Mouse (Mus musculus): ENCODE data around the gene Cfap69. TPM values are rescaled to one million over a fixed set of nuclear protein-coding genes. Genes with fewer than 3 reads are reported as not detected.

Gene Cfap69
- total RNA-seq (2014; rRNA removed; ENCODE audit: low replicate concordance), result 0.95 and 1.2 TPM in 2 replicates
- 0.84 and 1.0 TPM in 2 replicates for polyA plus RNA-seq (2015; fragmentation: Nextera tagmentation; extraction: Ambion mirVana)

- Histone ChIP-seq H3K27me3 (ENCODE audit: control insufficient read depth, insufficient read depth, low read length) (no peaks in the 10 kb centered on the region), H3K9me3 (replicated peaks; ENCODE audit: control insufficient read depth, low read length) (no peaks in the 10 kb centered on the region), H3K4me2 (ENCODE audit: low read depth, low read length) (peak within 1 kb of the TSS; percentile 97), H3K27ac (ENCODE audit: low read depth) (no peak within 1 kb of the TSS), H3K36me3 (replicated peaks; ENCODE audit: control insufficient read depth, insufficient read depth, low read length) (no peaks in the 10 kb centered on the region), H3K9ac (replicated peaks; ENCODE audit: low read depth, low read length) (peak within 1 kb of the TSS; percentile 46; the same call in 1 of the 2 replicates), H3K4me1 (ENCODE audit: control insufficient read depth, insufficient read depth) (no peaks in the 10 kb centered on the region), H3K4me3 (ENCODE audit: low read depth, low read length) (peak within 1 kb of the TSS; percentile 65)
- under 1% methylated on average over 48 of the region's 48 CpGs for WGBS
- DNase-seq (ENCODE audit: low spot score) (peak; percentile 75), ATAC-seq (ENCODE audit: insufficient read depth, low read depth) (peak; percentile 92)
- no peak for TF ChIP-seq EP300 (IDR thresholded peaks at IDR 0.05; ENCODE audit: low read depth)
- no peak for TF ChIP-seq CTCF (IDR thresholded peaks at IDR 0.05; ENCODE audit: low read depth)
Measured at GRCm38 (mm10) chr5:5663655-5664370, at the start of gene Cfap69. Gene Cfap69, minus strand, starts transcription at chr5:5664239.

GRCm38 (mm10) chr5:5711032-5711431 is 47.0 kb upstream of the Cfap69 start:
- no peak for TF ChIP-seq EP300 (IDR thresholded peaks at IDR 0.05; ENCODE audit: low read depth)
- no peak for TF ChIP-seq CTCF (IDR thresholded peaks at IDR 0.05; ENCODE audit: low read depth)
- H3K4me3 ChIP-seq (ENCODE audit: low read depth, low read length), result no peak overlapping the region
- H3K4me1 ChIP-seq (ENCODE audit: control insufficient read depth, insufficient read depth), result no peaks in the 10 kb centered on the region
- 52% methylated on average over 4 of the region's 4 CpGs for WGBS
- H3K36me3 ChIP-seq (replicated peaks; ENCODE audit: control insufficient read depth, insufficient read depth, low read length), result no peaks in the 10 kb centered on the region
- H3K9ac ChIP-seq (replicated peaks; ENCODE audit: low read depth, low read length), result no peak overlapping the region
- H3K27ac ChIP-seq (ENCODE audit: low read depth), result no peak overlapping the region
- ATAC-seq (ENCODE audit: insufficient read depth, low read depth), result no peak
- no peaks in the 10 kb centered on the region for H3K9me3 ChIP-seq (replicated peaks; ENCODE audit: control insufficient read depth, low read length)
- H3K4me2 ChIP-seq (ENCODE audit: low read depth, low read length), result no peak overlapping the region
- DNase-seq (ENCODE audit: low spot score), result no peak
- no peaks in the 10 kb centered on the region for H3K27me3 ChIP-seq (ENCODE audit: control insufficient read depth, insufficient read depth, low read length)

GRCm38 (mm10) chr5:5707341-5708278 is 43.6 kb upstream of the Cfap69 start:
- no peak overlapping the region for H3K4me2 ChIP-seq (ENCODE audit: low read depth, low read length)
- no peaks in the 10 kb centered on the region for H3K9me3 ChIP-seq (replicated peaks; ENCODE audit: control insufficient read depth, low read length)
- H3K27ac ChIP-seq (ENCODE audit: low read depth), result no peak overlapping the region
- 61% methylated on average over 13 of the region's 13 CpGs for WGBS
- no peak overlapping the region for H3K4me3 ChIP-seq (ENCODE audit: low read depth, low read length)
- no peaks in the 10 kb centered on the region for H3K4me1 ChIP-seq (ENCODE audit: control insufficient read depth, insufficient read depth)
- DNase-seq (ENCODE audit: low spot score) (no peak), ATAC-seq (ENCODE audit: insufficient read depth, low read depth) (no peak)
- no peaks in the 10 kb centered on the region for H3K36me3 ChIP-seq (replicated peaks; ENCODE audit: control insufficient read depth, insufficient read depth, low read length)
- H3K27me3 ChIP-seq (ENCODE audit: control insufficient read depth, insufficient read depth, low read length), result no peaks in the 10 kb centered on the region
- no peak overlapping the region for H3K9ac ChIP-seq (replicated peaks; ENCODE audit: low read depth, low read length)
- TF ChIP-seq EP300 (IDR thresholded peaks at IDR 0.05; ENCODE audit: low read depth) (no peak), CTCF (IDR thresholded peaks at IDR 0.05; ENCODE audit: low read depth) (no peak)

GRCm38 (mm10) chr5:5705019-5705418 is 41.0 kb upstream of the Cfap69 start:
- ATAC-seq (ENCODE audit: insufficient read depth, low read depth) (no peak), DNase-seq (ENCODE audit: low spot score) (no peak)
- Histone ChIP-seq H3K36me3 (replicated peaks; ENCODE audit: control insufficient read depth, insufficient read depth, low read length) (no peaks in the 10 kb centered on the region), H3K9ac (replicated peaks; ENCODE audit: low read depth, low read length) (no peak overlapping the region), H3K27me3 (ENCODE audit: control insufficient read depth, insufficient read depth, low read length) (no peaks in the 10 kb centered on the region), H3K9me3 (replicated peaks; ENCODE audit: control insufficient read depth, low read length) (no peaks in the 10 kb centered on the region), H3K27ac (ENCODE audit: low read depth) (no peak overlapping the region), H3K4me3 (ENCODE audit: low read depth, low read length) (no peak overlapping the region), H3K4me2 (ENCODE audit: low read depth, low read length) (no peak overlapping the region), H3K4me1 (ENCODE audit: control insufficient read depth, insufficient read depth) (no peaks in the 10 kb centered on the region)
- 53% methylated on average over 2 of the region's 2 CpGs for WGBS
- TF ChIP-seq EP300 (IDR thresholded peaks at IDR 0.05; ENCODE audit: low read depth), result no peak

GRCm38 (mm10) chr5:5700386-5700785 is 36.3 kb upstream of the Cfap69 start:
- 77% methylated on average over 2 of the region's 2 CpGs for WGBS
- Histone ChIP-seq H3K9ac (replicated peaks; ENCODE audit: low read depth, low read length) (no peak overlapping the region), H3K9me3 (replicated peaks; ENCODE audit: control insufficient read depth, low read length) (no peaks in the 10 kb centered on the region), H3K27ac (ENCODE audit: low read depth) (no peak overlapping the region), H3K4me2 (ENCODE audit: low read depth, low read length) (no peak overlapping the region), H3K4me1 (ENCODE audit: control insufficient read depth, insufficient read depth) (no peaks in the 10 kb centered on the region), H3K4me3 (ENCODE audit: low read depth, low read length) (no peak overlapping the region), H3K36me3 (replicated peaks; ENCODE audit: control insufficient read depth, insufficient read depth, low read length) (no peaks in the 10 kb centered on the region), H3K27me3 (ENCODE audit: control insufficient read depth, insufficient read depth, low read length) (no peaks in the 10 kb centered on the region)
- TF ChIP-seq EP300 (IDR thresholded peaks at IDR 0.05; ENCODE audit: low read depth) (no peak), CTCF (IDR thresholded peaks at IDR 0.05; ENCODE audit: low read depth) (no peak)
- ATAC-seq (ENCODE audit: insufficient read depth, low read depth) (no peak), DNase-seq (ENCODE audit: low spot score) (no peak)
